In genomic region chr17:86801876-86802275, GRCm38 (mm10) we compare ENCODE assay signal across 9 mouse cellular contexts. TPM values are rescaled to one million over a fixed set of nuclear protein-coding genes. Genes with fewer than 3 reads are reported as not detected.
A peak's percentile ranks its signal among the peaks of the same experiment; 100 is the strongest.
DNase-seq lines count a peak whose midpoint lies in the region; ATAC-seq and TF ChIP-seq lines count a peak whose summit lies in the region.
"Had no signal": no experiment of that assay in that cellular context is flagged by ENCODE, and none has a peak within 500 bp of the region (broad histone marks: within the 10 kb centered on the region; RNA-seq: fewer than 3 reads in every experiment).

No protein-coding gene starts in this region.

- peak overlapping the region; percentile 93 for H3K27ac ChIP-seq in brown adipose tissue, adult 24 weeks (replicated peaks; ENCODE audit: low read depth, low read length)
- H3K27ac ChIP-seq in hindbrain, embryonic 16.5 days (ENCODE audit: low read depth, low read length) = 0 out of 2 replicates have a peak overlapping the region, but pooled peaks have one; percentile 11
- peak overlapping the region; percentile 84 for H3K27ac ChIP-seq in lung, postnatal 0 days (ENCODE audit: low read length)

- DNase-seq in gastrocnemius, postnatal 25 days = peak; percentile 59
- DNase-seq in gastrocnemius, adult 18-20 months (ENCODE audit: low spot score) = no peak
- DNase-seq in lung, postnatal 0 days (ENCODE audit: low spot score) = peak; percentile 46
- DNase-seq in ovary, adult 18-20 months (ENCODE audit: low spot score) = no peak
- DNase-seq in cerebellum, adult 8-10 months = no peak
- DNase-seq in frontal cortex, postnatal 14 days (ENCODE audit: low spot score in 2 of 2) = no peak

- H3K4me3 ChIP-seq in brown adipose tissue, adult 24 weeks (ENCODE audit: insufficient read depth, low read depth, low read length) = peak overlapping the region; percentile 10; the same call in 1 of the 2 replicates
- H3K4me3 ChIP-seq in hindbrain, embryonic 16.5 days (ENCODE audit: low read length) = no peak overlapping the region
- H3K4me3 ChIP-seq in lung, postnatal 0 days (ENCODE audit: low read depth, low read length) = no peak overlapping the region

- TF ChIP-seq CTCF in lung, postnatal 0 days (IDR thresholded peaks at IDR 0.05) = no peak; the same call in 1 of the 2 replicates

- H3K4me2 ChIP-seq in hindbrain, embryonic 16.5 days (ENCODE audit: low read length) = no peak overlapping the region
- peak overlapping the region; percentile 5; the same call in 1 of the 2 replicates for H3K4me2 ChIP-seq in lung, postnatal 0 days (replicated peaks; ENCODE audit: low read depth, low read length)

- H3K9ac ChIP-seq in hindbrain, embryonic 16.5 days (ENCODE audit: low read depth, low read length) = no peak overlapping the region
- no peak overlapping the region for H3K9ac ChIP-seq in lung, postnatal 0 days (replicated peaks; ENCODE audit: low read depth)

- no peaks in the 10 kb centered on the region for H3K27me3 ChIP-seq in hindbrain, embryonic 16.5 days (replicated peaks; ENCODE audit: control insufficient read depth, insufficient read depth, low read length)
- no peaks in the 10 kb centered on the region for H3K27me3 ChIP-seq in lung, postnatal 0 days (replicated peaks; ENCODE audit: insufficient read depth, low read length)

- no peak for ATAC-seq in hindbrain, embryonic 16.5 days
- ATAC-seq in lung, postnatal 0 days = peak; percentile 67

- 66% methylated on average over 9 of the region's 9 CpGs for WGBS in hindbrain, embryonic 16.5 days
- WGBS in lung, postnatal 0 days = 33% methylated on average over 9 of the region's 9 CpGs

- peak; percentile 74 for TF ChIP-seq EP300 in lung, postnatal 0 days (IDR thresholded peaks at IDR 0.05)

- peaks cover 46% of the 10 kb centered on the region for H3K4me1 ChIP-seq in brown adipose tissue, adult 24 weeks (ENCODE audit: control insufficient read depth, insufficient read depth, insufficient read length, low read length)
- H3K4me1 ChIP-seq in hindbrain, embryonic 16.5 days (ENCODE audit: control insufficient read depth, insufficient read depth, low read depth, low read length) = no peaks in the 10 kb centered on the region
- peaks cover 10% of the 10 kb centered on the region; the same call in 1 of the 2 replicates for H3K4me1 ChIP-seq in lung, postnatal 0 days (ENCODE audit: insufficient read depth, low read depth, low read length)

- H3K9me3 ChIP-seq in hindbrain, embryonic 16.5 days (ENCODE audit: control insufficient read depth, low read length) = no peaks in the 10 kb centered on the region
- no peaks in the 10 kb centered on the region for H3K9me3 ChIP-seq in lung, postnatal 0 days (ENCODE audit: low read length)

- H3K36me3 ChIP-seq in hindbrain, embryonic 16.5 days (ENCODE audit: control insufficient read depth, insufficient read depth, low read length) = no peaks in the 10 kb centered on the region
- peaks cover 5% of the 10 kb centered on the region; the same call in 1 of the 2 replicates for H3K36me3 ChIP-seq in lung, postnatal 0 days (ENCODE audit: insufficient read depth, low read length)
- H3K36me3 ChIP-seq: G1E had no signal

RNA-seq across cellular contexts. Expression of gene Epas1, which starts 48.4 kb away (rescaled TPM):
- total RNA-seq in gastrocnemius, postnatal 25 days (2021) = 100 to 1,000 TPM in 1 of 2 experiments, 10 to 100 TPM in 1; 91.3 to 110 TPM
- 100 to 1,000 TPM in 1 of 2 experiments, 10 to 100 TPM in 1; 97.7 to 101 TPM for total RNA-seq in gastrocnemius, adult 18-20 months (2021)
- polyA plus RNA-seq in brown adipose tissue, adult 24 weeks (2012; ENCODE audit: insufficient read depth, insufficient read length, missing spikeins) = 196 and 238 TPM in 2 replicates
- 5.7 and 8.4 TPM in 2 replicates for polyA plus RNA-seq in hindbrain, embryonic 16.5 days (2015; fragmentation: Nextera tagmentation; extraction: Ambion mirVana)
- 89.8 and 98.3 TPM in 2 replicates for polyA plus RNA-seq in lung, postnatal 0 days (2015; fragmentation: Nextera tagmentation; extraction: Ambion mirVana)
- polyA plus RNA-seq: G1E had no signal

Comparison
In these comparisons a context has a peak if more than half of its experiments do, and no peak if none do; other contexts are left out.
1. DNase-seq: peak in gastrocnemius, postnatal 25 days (single experiment) and lung, postnatal 0 days (single experiment); none in gastrocnemius, adult 18-20 months (single experiment), ovary, adult 18-20 months (single experiment), cerebellum, adult 8-10 months (single experiment) and frontal cortex, postnatal 14 days (0 of 2).
2. H3K27ac ChIP-seq: peak in every context shown above with its lines; median percentile 93 in brown adipose tissue, adult 24 weeks; 84 in lung, postnatal 0 days; 11 in hindbrain, embryonic 16.5 days.